Mouse (Mus musculus) CH12.LX (cell line): ENCODE measurements around the gene Por. TPM values are rescaled to one million over a fixed set of nuclear protein-coding genes. Genes with fewer than 3 reads are reported as not detected.

Experiments used
- DNase-seq: peaks from one replicate; pipeline ENCODE4 v3.0.0-alpha.2; 2013; ENCODE audit errors: extremely low read depth
- H3K27ac ChIP-seq: 2 replicates; pipeline ENCODE4 v1.5.1; 2012; ENCODE audit warnings: low read depth, mild to moderate bottlenecking, control low read depth, moderate library complexity; ENCODE audit not compliant: insufficient read depth
- H3K27me3 ChIP-seq: replicated peaks from 2 replicates; pipeline ENCODE3; 2012; ENCODE audit warnings: inconsistent platforms
- H3K36me3 ChIP-seq, 2 experiments: replicated peaks in 1 of 2; 2 replicates each; pipeline versions ENCODE3 to v1.6.1; 2012; ENCODE audit warnings: inconsistent platforms in 1 of 2, low read length in 1 of 2, mild to moderate bottlenecking in 1 of 2, mixed read lengths in 1 of 2, moderate library complexity in 1 of 2; ENCODE audit not compliant: control insufficient read depth in 1 of 2, insufficient read depth in 1 of 2
- H3K4me1 ChIP-seq, 2 experiments: 2 replicates each; pipeline ENCODE4 v1.6.1; 2012; ENCODE audit warnings: inconsistent platforms in 1 of 2, moderate library complexity in 1 of 2; ENCODE audit not compliant: insufficient read depth in 2 of 2, control insufficient read depth in 1 of 2
- H3K4me2 ChIP-seq: 2 replicates; pipeline ENCODE4 v1.6.1; 2012; ENCODE audit warnings: low read depth, mild to moderate bottlenecking, control low read depth; ENCODE audit not compliant: poor library complexity, insufficient read depth, severe bottlenecking
- H3K4me3 ChIP-seq, 3 experiments: fragments of 150-350 bp in 1 of 3; sonication (generic) in 1 of 3; replicated peaks in 1 of 3; 2 replicates each; pipeline versions ENCODE3 to v1.5.1; 2011 to 2012; ENCODE audit warnings: low read depth in 2 of 3, low read length in 2 of 3, mild to moderate bottlenecking in 2 of 3, moderate library complexity in 2 of 3, control low read depth in 1 of 3, improper control_type of control experiment in 1 of 3, inconsistent platforms in 1 of 3, mixed read lengths in 1 of 3; ENCODE audit not compliant: poor library complexity in 1 of 3
- H3K79me2 ChIP-seq: replicated peaks from 2 replicates; pipeline ENCODE4 v1.6.1; 2012; ENCODE audit warnings: mild to moderate bottlenecking, moderate library complexity; ENCODE audit not compliant: control insufficient read depth, poor library complexity, insufficient read depth, severe bottlenecking; ENCODE audit errors: extremely low read depth
- H3K9ac ChIP-seq: 2 replicates; pipeline ENCODE4 v1.6.1; 2012; ENCODE audit warnings: low read depth, mild to moderate bottlenecking, control low read depth, moderate library complexity; ENCODE audit not compliant: insufficient read depth
- H3K9me3 ChIP-seq: replicated peaks from 2 replicates; pipeline ENCODE3; 2012; ENCODE audit warnings: low read length, inconsistent platforms, mixed read lengths
- IRF4 ChIP-seq: IDR thresholded peaks from 2 replicates; pipeline ENCODE4 v1.6.1; 2014; ENCODE audit warnings: low read depth, mild to moderate bottlenecking, inconsistent platforms, low read length, improper control_type of control experiment
- JUND ChIP-seq: conservative IDR thresholded peaks from 2 replicates; pipeline ENCODE4 v1.6.1; 2011; ENCODE audit warnings: low read depth, low read length, improper control_type of control experiment
- MAFK ChIP-seq: IDR thresholded peaks from 2 replicates; pipeline ENCODE4 v1.6.1; 2011; ENCODE audit warnings: low read length, improper control_type of control experiment; ENCODE audit not compliant: insufficient replicate concordance
- MAX ChIP-seq: IDR thresholded peaks from 2 replicates; pipeline ENCODE4 v1.6.1; 2011; ENCODE audit warnings: low read length, improper control_type of control experiment
- MAZ ChIP-seq: IDR thresholded peaks from 2 replicates; pipeline ENCODE4 v1.6.1; 2012; ENCODE audit warnings: low read depth, mild to moderate bottlenecking, inconsistent platforms, low read length, improper control_type of control experiment, moderate library complexity
- MXI1 ChIP-seq: IDR thresholded peaks from 2 replicates; pipeline ENCODE4 v1.6.1; 2011; ENCODE audit warnings: mild to moderate bottlenecking, low read depth, low read length, improper control_type of control experiment
- NELFE ChIP-seq: IDR thresholded peaks from 2 replicates; pipeline ENCODE4 v1.6.1; 2011; ENCODE audit warnings: low read depth, low read length, improper control_type of control experiment
- NRF1 ChIP-seq: IDR thresholded peaks from 2 replicates; pipeline ENCODE4 v1.6.1; 2014; ENCODE audit warnings: low read depth, mild to moderate bottlenecking, inconsistent platforms, low read length, improper control_type of control experiment, moderate library complexity
- PAX5 ChIP-seq: IDR thresholded peaks from 2 replicates; pipeline ENCODE4 v1.6.1; 2012; ENCODE audit warnings: low read length, inconsistent platforms, mixed read lengths
- POLR2A ChIP-seq: IDR thresholded peaks from 2 replicates; pipeline ENCODE4 v1.6.1; 2011; ENCODE audit warnings: low read depth, mild to moderate bottlenecking, improper control_type of control experiment, low read length
- RAD21 ChIP-seq: IDR thresholded peaks from 2 replicates; pipeline ENCODE4 v1.6.1; 2011; ENCODE audit warnings: low read depth, mild to moderate bottlenecking, low read length, improper control_type of control experiment, moderate library complexity
- TBP ChIP-seq: conservative IDR thresholded peaks from 2 replicates; pipeline ENCODE4 v1.6.1; 2011; ENCODE audit warnings: low read depth, low read length, improper control_type of control experiment
- UBTF ChIP-seq: IDR thresholded peaks from 2 replicates; pipeline ENCODE4 v1.6.1; 2012; ENCODE audit warnings: low read depth, mild to moderate bottlenecking, inconsistent platforms, low read length, improper control_type of control experiment, moderate library complexity
- USF1 ChIP-seq: IDR thresholded peaks from 2 replicates; pipeline ENCODE4 v1.6.1; 2014; ENCODE audit warnings: low read depth, mild to moderate bottlenecking, inconsistent platforms, low read length, improper control_type of control experiment
- ZMIZ1 ChIP-seq: IDR thresholded peaks from 2 replicates; pipeline ENCODE4 v1.6.1; 2012; ENCODE audit warnings: low read depth, mild to moderate bottlenecking, inconsistent platforms, low read length, improper control_type of control experiment
- ZNF384 ChIP-seq: IDR thresholded peaks from 2 replicates; pipeline ENCODE4 v1.6.1; 2012; ENCODE audit warnings: low read depth, low read length, improper control_type of control experiment, inconsistent platforms
- dilution Hi-C: fragments of 300-500 bp; cut with MboI; formaldehyde crosslinking; loops from 2 replicates; pipeline ENCODE4 v1.14.3; 2020; ENCODE audit warnings: low sequenced_read_pairs; ENCODE audit not compliant: extremely low pct_unique_long_range_greater_than_20kb, extremely low pct_ligation_motif_present
- in situ Hi-C: fragments of 300-500 bp; cut with MboI; formaldehyde crosslinking; loops from 3 replicates; pipeline ENCODE4 v1.14.3; 2019; ENCODE audit warnings: low sequenced_read_pairs, low pct_ligation_motif_present, low pct_unique_long_range_greater_than_20kb, mixed read lengths
- polyA plus RNA-seq: library from polyadenylated mRNA; unstranded; fragments of >175 nt; gene quantifications from 2 replicates; pipeline ENCODE4 v1.2.1, GENCODE M21; 2012; ENCODE audit warnings: low read depth; ENCODE audit not compliant: insufficient read length
- total RNA-seq, 2 experiments: library from RNA; depleted of rRNA; stranded (reverse); fragments of 300-350 nt in 1 of 2; fragments of >200 nt in 1 of 2; gene quantifications; 2 replicates each; pipeline ENCODE4 v1.2.3; 2012 to 2014

Gene Por
- total and polyA plus RNA-seq, 3 experiments = 17.3 to 56.8 (median 41.2) TPM

DNA sequence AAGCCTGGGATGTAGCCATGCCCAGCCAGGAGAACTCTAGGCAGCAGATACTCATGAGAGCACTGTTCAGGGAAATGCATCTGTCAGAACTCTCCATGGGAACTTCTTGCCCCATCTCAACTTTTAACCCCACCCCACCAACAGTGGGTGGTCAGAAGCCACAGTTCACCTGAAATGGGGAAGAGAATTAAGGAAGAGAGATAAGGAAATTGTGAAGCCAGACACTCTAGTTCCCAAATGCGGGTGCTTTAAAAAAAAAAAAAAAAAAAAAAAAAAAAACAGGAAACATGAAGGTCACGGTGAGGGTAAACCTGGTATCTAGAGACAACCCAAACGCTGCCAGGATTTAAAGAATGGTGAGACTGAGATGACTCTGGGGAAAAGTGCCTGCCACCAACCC is 102.7 kb downstream of the Por start:
- Histone ChIP-seq H3K36me3 (no peaks in the 10 kb centered on the region), H3K79me2 (no peaks in the 10 kb centered on the region; the same call in 1 of the 2 replicates), H3K27me3 (no peaks in the 10 kb centered on the region), H3K9ac (no peak overlapping the region), H3K4me3 (no peak overlapping the region), H3K4me1 (peaks cover 3 to 43% of the 10 kb centered on the region in 2 experiments; a peak in 2 of 4 replicates), H3K9me3 (no peaks in the 10 kb centered on the region), H3K27ac (no peak overlapping the region), H3K4me2 (no peak overlapping the region)
- TF ChIP-seq ZNF384 (peak; percentile 75), PAX5 (no peak)
- in situ Hi-C loops = loop anchor here (10.0 kb wide), 1 partner anchor 238 kb away; no protein-coding TSS in a partner anchor
- no peak for DNase-seq
- dilution Hi-C loops = no loop called here

DNA sequence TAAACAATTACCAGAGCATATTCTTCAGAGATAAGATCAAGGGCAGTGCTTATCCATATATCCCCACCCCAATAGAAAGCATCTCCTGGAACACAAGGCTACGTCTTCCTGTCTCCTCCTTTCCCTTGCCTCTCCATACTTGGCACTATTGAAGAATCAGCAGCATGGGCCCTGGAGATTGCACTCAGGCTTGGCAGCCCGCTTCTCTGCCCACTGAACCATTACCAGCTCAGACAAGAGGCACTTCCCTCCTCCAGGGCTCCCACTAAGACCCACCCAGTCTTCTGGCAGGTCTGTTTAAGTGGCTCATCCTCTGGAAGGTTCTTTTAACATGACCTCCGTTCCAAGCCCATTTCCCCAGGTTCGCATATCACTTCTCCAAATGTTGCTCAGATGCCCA is 106.7 kb downstream of the Por start:
- H3K79me2 ChIP-seq = peaks cover 30% of the 10 kb centered on the region
- no peaks in the 10 kb centered on the region for H3K9me3 ChIP-seq
- H3K9ac ChIP-seq = no peak overlapping the region
- in situ Hi-C loops = loop anchor here (10.0 kb wide), 1 partner anchor 242 kb away; no protein-coding TSS in a partner anchor
- TF ChIP-seq MAX (no peak), USF1 (no peak), POLR2A (no peak), MXI1 (no peak), JUND (no peak), MAZ (no peak), RAD21 (no peak), MAFK (no peak), IRF4 (no peak), NRF1 (no peak), NELFE (no peak), TBP (no peak), ZMIZ1 (no peak), UBTF (no peak)
- no peak overlapping the region for H3K27ac ChIP-seq
- DNase-seq = no peak
- peaks cover 0 to 14% of the 10 kb centered on the region in 2 experiments for H3K36me3 ChIP-seq
- dilution Hi-C loops = no loop called here
- H3K4me2 ChIP-seq = no peak overlapping the region
- H3K4me3 ChIP-seq = no peak overlapping the region
- H3K27me3 ChIP-seq = no peaks in the 10 kb centered on the region
- H3K4me1 ChIP-seq = peaks cover 7 to 60% of the 10 kb centered on the region in 2 experiments
